Mouse (Mus musculus): Measurements from ENCODE around the gene Itgad. TPM values are rescaled to one million over a fixed set of nuclear protein-coding genes. Genes with fewer than 3 reads are reported as not detected.

The Itgad gene
- total RNA-seq, 2 experiments from 2014 or later, result 15.5 to 18.9 TPM

DNA sequence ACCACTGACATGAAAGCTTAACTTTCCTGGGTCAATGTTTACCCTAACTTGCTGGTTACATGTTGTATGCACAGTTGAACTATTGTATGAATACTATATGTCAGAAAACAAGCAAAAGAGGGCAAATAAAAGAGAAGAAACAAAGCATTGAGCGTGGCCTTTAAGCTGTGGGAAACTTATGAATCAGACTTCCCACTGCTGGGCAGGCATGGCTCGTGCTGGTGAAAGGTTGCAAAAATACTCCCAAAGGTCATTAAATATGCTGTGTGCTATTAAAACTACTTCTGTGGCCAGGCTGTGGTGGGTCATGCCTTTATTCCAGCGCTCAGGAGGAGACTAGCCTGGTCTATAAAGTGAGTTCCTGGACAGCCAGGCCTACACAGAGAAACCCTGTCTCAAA is 15.8 kb downstream of the Itgad start:
- no peak for ATAC-seq (replicated peaks; ENCODE audit: low FRiP score, poor library complexity, severe bottlenecking)

DNA sequence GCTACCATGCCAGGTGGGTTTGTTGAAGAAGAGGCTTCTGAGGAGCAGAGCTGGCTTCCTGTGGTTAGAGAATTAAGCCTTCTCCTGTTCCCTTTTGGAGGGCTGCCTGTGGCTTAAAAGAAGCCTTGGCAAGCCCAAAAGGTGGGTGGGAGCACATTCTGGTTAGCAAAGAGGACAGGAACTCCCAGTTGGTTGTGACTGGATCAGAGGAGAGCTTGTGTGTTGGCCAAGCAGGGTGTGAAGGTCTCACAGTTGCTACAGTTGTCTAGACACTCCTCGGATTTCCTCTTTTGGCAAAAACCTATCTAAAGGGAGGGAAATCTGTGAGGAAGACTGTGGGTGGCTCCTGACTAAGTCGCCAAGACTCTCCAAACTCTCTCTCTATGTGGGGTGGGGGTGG is 24.2 kb downstream of the Itgad start:
- ATAC-seq (replicated peaks; ENCODE audit: low FRiP score, poor library complexity, severe bottlenecking), result no peak

DNA sequence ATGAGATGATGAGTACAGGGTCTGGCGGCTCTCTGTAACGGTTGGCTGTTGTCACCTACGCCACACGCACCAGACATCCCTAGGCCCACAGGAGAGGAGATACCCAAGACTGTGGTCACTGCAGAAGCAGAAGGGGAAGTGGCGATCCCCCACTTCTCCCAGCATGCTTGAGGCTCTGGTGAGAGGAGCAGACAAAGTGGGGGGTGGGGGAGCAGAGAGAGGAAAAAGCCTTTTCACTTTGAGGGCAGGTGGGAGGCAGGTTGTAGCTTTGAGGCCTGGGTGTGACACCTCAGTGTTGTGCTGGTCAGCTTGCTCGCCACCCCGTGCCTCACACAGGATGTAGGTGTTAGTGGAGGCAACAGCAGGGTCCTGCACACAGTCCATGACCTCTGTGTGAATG is 25.9 kb downstream of the Itgad start:
- no peak for ATAC-seq (replicated peaks; ENCODE audit: low FRiP score, poor library complexity, severe bottlenecking)

DNA sequence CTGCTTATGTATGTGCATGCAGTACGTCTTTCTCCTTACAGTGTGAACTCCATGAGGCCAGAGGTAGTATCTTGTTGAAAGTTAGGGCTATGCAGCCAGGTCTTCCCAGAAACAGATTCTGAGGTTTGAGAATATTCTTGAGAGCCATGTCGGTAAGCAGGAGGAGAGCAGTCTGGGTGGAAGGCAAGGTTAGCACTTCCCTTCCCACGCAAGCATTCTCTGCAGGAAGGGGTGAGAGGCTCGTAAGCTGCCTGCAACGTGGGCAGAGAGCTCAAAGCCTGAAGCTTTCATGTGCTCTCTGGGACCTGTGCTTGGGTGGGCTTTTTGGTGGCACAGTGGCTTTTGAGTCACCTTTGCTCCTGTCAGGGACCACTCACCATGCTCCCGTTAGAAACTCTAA is 26.4 kb downstream of the Itgad start:
- no peak for ATAC-seq (replicated peaks; ENCODE audit: low FRiP score, poor library complexity, severe bottlenecking)

DNA sequence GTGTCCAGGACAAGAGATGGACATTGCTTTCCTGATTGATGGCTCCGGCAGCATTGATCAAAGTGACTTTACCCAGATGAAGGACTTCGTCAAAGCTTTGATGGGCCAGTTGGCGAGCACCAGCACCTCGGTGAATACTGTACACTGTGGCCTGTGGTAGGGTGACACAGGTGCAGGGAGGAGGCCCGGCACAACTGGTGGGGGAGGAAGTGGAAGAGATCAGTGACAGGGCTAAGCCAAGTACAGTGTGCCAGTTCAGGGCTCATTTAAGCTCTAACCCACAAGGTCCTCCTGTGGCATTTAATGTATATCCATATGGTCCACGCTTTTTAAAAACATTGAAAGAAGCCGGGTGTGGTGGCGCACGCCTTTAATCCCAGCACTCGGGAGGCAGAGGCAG is 27.5 kb downstream of the Itgad start:
- no peak for ATAC-seq (replicated peaks; ENCODE audit: low FRiP score, poor library complexity, severe bottlenecking)

DNA sequence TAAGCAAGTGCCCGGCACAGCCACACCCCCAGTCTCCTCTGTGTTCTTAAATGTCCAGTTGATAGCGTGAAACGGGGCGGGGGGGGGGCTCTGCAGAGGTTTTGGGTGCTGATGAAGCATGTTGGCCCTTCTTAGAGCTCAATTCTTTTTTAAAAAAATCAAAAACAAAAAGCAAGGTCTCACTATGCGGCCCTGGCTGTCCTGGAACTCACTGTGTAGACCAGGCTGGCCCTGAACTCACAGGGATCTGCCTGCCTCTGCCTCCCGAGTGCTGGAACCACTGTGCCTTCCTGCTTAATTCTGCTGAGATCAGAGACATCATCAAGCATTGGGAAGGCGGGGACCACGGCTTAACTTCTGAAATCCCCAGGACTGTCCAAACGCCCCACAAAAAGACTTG is 47.4 kb downstream of the Itgad start:
- no peak for ATAC-seq (replicated peaks; ENCODE audit: low FRiP score, poor library complexity, severe bottlenecking)

DNA sequence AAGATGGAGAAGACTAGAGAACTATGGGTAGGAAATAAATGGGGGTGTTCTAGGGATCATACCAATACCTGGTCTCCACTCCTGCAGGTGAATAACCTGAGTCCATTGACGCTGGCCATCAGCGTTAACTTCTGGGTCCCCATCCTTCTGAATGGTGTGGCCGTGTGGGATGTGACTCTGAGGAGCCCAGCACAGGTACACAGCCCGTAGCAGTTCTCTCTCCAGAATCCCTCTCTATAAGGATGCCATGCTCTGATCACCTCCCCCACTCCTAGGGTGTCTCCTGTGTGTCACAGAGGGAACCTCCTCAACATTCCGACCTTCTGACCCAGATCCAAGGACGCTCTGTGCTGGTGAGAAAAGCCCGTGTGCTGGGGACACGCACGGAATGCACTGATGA is 48.9 kb downstream of the Itgad start:
- ATAC-seq (replicated peaks; ENCODE audit: low FRiP score, poor library complexity, severe bottlenecking), result no peak

DNA sequence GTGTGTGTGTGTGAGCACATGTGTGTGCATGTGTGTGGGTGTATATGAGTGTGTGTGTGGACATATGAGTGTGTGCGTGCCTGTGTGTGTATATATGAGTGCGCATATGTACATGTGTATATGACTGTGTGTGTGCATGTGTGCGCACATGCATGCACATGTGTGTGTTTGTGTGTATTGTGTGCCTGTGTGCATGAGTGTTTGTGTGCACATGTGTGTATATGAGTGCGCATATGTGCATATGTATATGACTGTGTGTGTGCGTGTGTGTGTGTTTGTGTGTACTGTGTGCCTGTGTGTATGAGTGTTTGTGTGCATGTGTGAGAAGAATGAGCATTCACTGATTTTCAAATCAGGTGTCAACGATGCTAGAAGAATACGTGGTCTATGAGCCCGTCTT is 50.0 kb downstream of the Itgad start:
- ATAC-seq (replicated peaks; ENCODE audit: low FRiP score, poor library complexity, severe bottlenecking), result no peak

DNA sequence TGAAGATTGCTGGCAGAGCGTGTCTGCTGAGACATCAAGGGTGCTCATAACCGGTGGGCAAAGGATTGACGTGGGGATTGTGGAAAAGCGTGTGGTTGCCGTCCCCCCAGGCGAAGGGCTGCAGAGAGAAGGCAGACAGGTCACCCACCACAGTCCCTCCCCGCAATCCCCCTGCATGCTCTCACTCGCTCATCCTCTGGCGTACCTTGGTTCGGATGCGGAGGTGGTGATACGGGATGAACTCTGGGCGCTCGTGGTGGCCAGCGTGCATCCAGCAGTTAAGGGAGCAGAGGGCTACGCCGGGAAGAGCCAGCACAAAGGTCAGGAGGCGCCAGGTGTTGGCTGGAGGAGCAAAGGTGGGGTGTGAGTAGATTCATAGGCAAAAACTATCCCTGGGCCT is 51.5 kb downstream of the Itgad start:
- ATAC-seq (replicated peaks; ENCODE audit: low FRiP score, poor library complexity, severe bottlenecking), result no peak

DNA sequence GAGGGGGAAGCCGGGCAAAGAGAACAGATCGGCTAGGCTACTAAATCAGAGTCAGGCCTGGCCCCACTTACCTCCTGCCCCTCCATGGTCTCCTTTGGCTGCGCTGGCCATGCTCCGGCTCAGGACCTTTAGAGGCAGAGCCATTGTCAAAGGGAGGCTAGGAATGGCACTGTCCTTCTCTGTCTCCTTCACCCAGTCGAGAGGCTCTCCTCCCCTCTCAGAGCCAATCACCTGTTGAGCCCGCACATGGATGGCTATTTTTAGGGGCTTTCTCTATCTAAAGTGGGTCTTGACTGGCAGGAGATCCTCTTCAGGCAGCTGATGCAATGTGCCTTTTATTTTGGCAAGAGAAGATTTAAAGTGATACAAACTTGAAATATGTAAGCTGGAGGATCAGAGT is 52.0 kb downstream of the Itgad start, which contains the start of gene Cox6a2:
Gene Cox6a2 (minus strand): TSS at position 236 of the 400 bp plus-strand sequence.
- ATAC-seq (replicated peaks; ENCODE audit: low FRiP score, poor library complexity, severe bottlenecking), result no peak

DNA sequence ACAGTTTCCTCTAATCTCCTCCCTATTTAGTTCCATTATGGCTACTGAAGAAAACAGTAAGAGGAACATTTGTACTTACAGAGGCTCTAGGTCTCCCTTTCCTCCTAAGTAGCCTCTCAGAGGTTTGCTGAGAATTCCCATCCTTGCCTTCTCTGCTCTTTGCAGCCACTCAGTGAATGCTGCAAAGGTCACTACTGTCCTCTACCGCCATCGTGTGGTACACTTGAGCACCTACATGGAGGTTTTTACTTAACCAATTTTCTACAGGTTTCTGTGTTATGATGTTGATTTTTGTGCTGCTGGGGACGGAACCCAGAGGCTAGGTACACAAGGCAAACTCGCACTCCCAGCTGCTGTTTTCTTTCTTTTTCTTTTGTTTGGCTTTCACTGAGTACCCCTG is 54.0 kb downstream of the Itgad start:
- ATAC-seq (replicated peaks; ENCODE audit: low FRiP score, poor library complexity, severe bottlenecking), result 0 out of 2 replicates have a peak, but pooled peaks have one; percentile 68

DNA sequence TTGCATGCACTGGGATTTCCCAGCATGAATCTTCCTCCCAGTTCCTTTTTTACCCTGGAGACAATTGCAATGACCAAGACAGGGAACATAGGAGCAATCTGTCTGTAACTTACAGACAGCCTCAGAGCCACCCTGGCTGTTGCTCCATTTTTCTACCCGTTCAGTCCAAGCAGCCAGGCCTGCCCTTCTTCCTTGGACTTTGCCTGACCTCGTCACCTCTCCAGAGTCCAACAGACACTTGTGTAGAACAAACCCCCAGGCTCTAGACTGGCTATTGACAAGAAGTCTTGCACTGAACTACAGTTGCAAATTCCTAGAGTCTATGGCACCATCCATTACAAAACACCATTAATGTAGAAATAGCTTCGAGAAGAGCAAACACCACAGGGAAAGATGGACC is 55.6 kb downstream of the Itgad start:
- no peak for ATAC-seq (replicated peaks; ENCODE audit: low FRiP score, poor library complexity, severe bottlenecking)

DNA sequence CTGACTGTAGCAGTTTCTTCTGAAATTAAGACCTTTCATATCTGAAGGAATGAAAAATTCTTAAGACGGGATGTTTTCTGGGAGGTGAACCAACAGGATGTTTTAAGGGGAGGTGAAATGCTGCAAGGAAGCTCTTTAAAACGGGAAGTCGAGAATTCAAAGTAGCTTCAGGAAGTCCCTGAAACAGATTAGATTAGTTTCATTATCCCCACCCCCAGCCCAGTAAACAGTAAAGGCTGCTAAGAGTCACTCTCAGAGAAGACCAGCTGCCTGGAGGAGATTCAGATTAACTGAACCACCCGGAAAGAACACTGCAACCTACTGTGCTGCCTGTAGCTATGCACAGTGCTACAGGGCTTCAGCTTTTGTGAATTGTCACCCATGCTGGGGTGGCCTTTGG is 65.8 kb downstream of the Itgad start:
- ATAC-seq (replicated peaks; ENCODE audit: low FRiP score, poor library complexity, severe bottlenecking), result no peak

DNA sequence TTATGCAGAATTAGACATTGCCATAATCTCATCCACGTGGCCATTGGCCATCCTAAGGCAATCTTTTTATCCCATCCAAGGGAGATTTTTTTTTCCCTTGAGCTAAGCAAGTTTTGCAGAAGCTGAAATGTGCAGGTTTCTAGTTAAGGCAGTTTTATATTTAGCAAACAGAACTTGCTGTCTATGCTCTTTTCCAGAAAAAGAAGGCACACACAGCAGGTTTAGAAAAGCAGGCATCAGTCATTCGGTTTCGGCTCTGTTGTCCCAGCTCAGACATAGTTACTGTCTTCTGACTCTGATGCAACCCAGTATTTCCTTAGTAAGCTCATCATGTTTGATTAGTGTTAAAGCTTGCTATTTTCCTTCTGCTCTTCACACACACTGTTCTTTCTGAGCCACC is 66.8 kb downstream of the Itgad start:
- ATAC-seq (replicated peaks; ENCODE audit: low FRiP score, poor library complexity, severe bottlenecking), result no peak

DNA sequence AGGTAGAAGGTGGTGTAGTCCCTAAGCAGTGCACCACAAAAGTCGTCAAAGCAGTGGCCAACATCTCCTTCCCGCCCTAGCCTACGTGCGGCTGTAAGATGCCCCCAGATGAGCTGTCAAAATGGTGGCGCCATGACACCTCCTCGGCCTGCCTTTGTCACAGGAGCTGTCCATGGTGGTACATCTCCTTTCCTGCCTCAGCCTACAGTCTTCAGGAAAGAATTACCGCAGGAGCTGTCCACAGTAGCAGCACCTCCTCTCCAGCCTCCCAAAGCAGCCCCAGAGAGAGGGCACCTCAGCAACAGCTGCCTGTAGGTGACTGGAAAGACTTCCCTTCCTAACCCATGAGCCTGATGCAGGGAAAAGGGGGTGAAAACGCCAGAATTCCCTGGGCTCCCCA is 77.6 kb downstream of the Itgad start:
- no peak for ATAC-seq (replicated peaks; ENCODE audit: low FRiP score, poor library complexity, severe bottlenecking)

DNA sequence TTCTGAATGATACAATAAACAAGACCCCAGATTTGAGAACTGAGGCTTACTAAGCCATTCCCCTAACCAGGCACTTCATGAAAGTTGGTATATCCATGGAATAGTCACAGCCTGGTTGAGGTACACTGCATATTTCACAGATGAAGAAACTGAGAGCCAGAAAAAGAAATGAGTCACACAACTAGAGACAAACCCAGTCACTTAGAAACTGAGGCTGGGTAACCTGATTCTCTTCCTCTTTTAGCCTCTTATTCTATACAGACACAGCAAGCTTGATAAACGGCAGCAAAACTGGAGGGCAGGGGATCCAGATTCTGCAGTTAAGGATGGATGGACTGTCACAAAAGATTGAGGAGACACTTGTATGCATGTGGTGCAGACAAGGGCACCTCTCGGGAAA is 80.6 kb downstream of the Itgad start:
- ATAC-seq (replicated peaks; ENCODE audit: low FRiP score, poor library complexity, severe bottlenecking), result no peak

DNA sequence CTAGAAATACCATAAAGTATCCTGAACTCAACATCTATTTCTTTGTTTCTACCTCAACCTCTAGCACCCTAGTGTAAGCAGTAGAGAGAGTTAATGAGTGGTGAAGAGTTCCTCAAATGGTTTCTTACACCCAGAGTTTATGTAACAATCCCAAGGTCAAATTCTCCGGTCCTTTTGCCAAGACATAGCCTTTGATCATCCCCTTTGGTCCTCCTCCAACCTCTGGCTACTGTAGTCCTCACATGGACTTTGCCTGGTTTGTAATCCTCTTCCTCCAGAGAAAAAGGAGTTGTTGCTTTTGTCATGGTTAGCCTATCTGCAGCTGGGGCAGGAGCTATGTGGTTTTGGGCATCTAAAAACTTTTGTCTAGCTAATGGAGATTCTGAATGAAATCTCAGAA is 81.3 kb downstream of the Itgad start:
- ATAC-seq (replicated peaks; ENCODE audit: low FRiP score, poor library complexity, severe bottlenecking), result no peak

DNA sequence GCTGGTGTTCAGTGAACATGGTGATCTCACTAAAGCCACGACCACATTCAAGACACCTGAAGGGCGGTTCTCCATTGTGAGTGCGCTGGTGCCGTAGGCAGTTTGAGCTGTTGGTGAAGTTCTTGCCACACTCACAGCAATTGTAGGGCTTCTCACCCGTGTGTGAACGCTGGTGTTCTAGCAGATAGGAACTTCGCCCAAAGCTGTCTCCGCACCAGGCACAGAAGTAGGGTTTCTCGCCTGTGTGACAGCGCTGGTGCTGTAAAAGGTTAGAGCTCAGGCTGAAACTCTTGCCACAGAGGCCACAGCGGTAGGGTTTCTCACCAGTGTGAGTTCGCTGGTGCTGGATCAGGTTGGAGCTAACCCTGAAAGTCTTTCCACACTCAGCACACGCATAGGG is 82.2 kb downstream of the Itgad start:
- ATAC-seq (replicated peaks; ENCODE audit: low FRiP score, poor library complexity, severe bottlenecking), result no peak

DNA sequence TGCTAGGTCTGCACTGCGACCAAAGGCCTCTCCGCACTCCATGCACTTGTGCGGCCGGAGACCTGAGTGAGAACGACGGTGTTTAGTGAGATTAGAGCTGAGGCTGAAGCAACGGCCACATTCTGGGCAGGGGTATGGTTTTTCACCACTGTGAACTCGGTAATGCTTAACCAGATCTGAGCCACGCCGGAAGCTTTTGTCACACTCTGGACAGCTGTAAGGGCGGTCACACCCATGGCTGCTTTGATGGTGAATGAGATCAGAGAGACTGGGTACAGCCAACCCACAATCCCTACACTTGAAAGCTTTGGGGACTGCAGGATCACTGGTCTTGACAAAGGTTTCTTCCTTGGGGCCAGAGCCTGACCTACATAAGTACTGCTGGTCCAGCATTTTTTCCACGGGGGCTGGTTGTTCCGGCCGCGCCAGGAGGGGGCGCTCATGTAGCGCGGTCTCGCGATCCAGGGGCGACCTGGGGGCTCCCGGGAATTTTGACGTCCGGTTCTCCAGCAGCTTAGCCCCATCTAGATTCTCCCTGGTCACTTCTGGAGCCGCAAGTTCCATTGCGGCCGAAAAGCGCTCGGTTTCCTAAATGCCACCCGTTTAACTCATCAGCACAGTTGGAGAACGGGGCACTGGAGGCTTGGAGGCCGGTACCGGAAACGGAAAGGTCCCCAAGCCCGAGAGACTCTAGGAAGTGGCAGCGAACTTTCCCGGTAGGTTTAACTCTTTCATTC is 82.8 kb downstream of the Itgad start, which contains the start of gene Armc5:
Gene Armc5 (plus strand): TSS at position 487 of the 737 bp plus-strand sequence.
- ATAC-seq (replicated peaks; ENCODE audit: low FRiP score, poor library complexity, severe bottlenecking), result peak; percentile 44

DNA sequence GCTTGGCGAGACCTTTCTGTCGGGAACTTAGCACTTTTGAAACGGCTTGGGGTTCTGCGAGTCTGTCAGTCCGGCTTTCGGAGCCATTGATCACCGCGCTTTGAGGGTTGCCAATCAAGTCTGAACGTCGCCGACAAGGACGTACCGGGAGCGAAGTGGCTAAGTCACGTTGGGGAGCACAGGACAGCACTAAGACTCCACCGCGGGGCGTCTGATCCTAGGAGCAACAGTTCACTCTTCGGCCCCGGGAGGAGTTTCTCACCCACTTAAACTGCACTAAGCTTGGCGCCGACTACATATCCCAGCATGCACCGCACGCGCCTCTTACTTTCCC is 83.4 kb downstream of the Itgad start:
- no peak for ATAC-seq (replicated peaks; ENCODE audit: low FRiP score, poor library complexity, severe bottlenecking)

DNA sequence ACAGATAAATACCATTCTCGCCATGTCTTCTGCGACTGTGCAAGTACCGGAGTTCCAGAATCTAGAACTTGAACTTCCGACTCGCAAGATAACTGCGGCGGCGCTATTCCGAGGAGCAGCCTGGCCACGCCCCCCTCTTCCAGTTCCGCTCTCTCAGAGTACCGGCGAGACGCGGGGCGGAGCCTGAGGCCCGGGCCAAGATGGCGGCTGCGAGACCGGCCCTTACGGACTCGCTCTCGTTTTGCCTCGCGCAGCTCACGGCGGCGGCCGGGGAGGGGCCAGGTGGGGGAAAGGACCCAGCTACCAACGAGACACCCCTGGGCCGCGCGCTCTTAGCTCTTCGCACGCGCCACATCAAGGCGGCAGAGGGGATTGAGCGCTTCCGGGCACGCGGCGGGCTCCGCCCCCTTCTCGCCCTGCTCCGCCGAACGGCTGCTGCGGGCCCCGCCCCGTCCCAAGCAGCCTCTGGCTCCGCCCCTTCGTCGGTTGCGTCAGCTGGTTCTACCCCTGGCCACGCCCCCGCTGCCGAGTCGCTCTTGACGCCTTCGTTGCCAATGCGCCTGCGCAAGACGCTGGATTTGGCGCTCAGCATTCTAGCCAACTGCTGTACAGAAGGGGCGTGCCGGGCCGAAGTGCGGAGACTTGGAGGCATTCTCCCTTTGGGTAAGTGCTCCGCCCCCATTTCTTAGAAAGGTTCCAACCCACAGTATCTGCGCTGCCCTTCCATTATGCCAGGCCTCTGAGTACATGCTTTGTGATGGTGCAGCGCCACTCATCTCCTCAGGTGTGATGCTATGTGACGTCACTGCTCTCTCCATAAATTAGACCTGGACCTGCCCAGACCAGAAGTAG is 84.0 kb downstream of the Itgad start, which contains the start of gene 9130023H24Rik:
Gene 9130023H24Rik (minus strand): TSS at position 105 of the 852 bp plus-strand sequence.
- ATAC-seq (replicated peaks; ENCODE audit: low FRiP score, poor library complexity, severe bottlenecking), result peak; percentile 79
